Mouse (Mus musculus) kidney, postnatal 36 days (tissue): Measurements from ENCODE around the gene Gabrr1.
A peak's percentile ranks its signal among the peaks of the same experiment; 100 is the strongest.
"Not testable (repeated sequence)": the region's sequence is repeated elsewhere in the genome, so short reads cannot be mapped to it uniquely, and the experiment has no call there.

Source experiments
- DNase-seq, 2 experiments: peaks; one replicate each; pipeline ENCODE4 v3.0.0; 2021 to 2022; ENCODE audit warnings: mixed read lengths in 2 of 2

Gabrr1 gene

DNA sequence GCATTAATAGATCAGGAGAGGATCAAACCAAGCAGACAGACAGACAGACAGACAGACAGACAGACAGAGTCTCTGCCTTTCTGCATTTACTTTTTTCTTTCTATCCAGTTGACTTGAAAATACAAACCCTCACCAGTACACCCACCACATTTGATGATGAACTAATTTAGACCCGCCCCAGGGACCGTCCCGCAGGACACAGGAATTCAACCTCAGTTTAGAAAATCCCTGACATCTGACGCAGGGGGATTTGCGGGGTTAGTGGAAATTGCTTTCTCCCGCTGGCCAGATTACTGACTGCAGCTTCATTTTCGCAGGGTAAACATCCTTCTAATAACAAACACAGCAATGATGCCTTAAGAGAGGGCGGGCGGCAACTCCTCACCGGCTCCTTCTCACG lies at the start of gene Gabrr1:
TSS of gene Gabrr1 (plus strand) at position 301 of the 400 bp plus-strand sequence.
- DNase-seq: no peak

DNA sequence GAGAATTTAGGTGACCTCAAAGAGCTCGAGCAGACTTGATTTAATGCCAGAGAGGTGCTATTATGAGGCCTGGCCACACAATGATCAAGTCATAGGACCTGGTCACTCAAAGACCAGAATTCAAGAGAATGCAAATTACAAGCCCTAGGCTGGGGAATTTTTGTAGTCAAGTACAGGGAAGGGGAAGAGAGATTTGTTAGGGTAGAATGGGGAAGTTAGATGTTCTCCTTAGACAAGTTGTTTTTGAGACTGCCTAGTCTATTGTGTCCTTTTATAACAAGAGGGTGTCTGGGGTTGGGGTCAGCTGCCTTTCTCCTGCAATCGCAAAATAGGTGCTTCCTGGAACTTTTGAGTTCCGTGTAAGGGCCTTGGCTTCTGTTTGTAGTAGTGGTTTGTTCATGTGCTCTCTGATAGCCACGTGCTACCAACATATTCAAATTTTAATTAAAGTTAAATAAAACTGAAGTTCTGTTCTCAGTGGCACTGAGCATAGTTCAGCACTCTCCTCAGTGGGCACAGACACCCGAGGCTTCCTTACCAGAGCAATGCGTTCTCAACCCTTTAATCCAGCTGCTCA lies 33.1 kb upstream of the Gabrr1 start:
- DNase-seq: no peak

DNA sequence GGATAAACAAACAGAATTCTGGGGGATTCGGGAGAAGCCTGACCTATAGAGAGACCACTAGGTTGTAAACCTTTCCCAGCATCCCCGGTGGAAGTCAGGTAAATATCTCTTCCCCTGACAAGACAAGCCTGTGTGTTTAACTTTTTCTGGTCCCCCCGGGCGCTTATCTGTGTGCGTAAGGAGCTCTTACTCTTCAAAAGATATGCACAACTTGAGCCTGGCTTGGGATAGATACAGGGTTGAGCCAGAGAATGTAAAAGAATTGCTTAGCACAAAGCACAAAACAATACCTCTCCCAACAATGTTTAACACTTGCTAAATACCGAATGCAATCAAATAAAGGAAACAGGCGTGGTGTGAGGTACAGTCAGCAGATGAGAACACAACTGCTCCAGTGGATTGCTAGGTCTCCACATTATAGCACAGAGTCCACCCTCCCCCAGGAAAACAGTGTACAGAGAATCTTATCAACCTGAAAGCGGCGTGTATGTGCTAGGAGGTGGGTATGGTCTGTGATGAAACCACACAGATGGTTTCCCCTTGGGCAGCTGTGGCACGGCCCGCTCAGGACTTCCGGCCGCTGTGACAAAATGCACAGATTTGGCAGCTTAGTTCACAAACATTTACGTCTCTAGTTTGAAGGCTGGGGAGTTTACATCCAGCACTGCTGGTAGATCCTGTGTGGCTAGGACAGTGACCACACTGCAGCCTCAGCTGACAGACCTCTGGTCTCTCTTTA lies 22.4 kb upstream of the Gabrr1 start:
- no peak for DNase-seq

- DNase-seq: no peak
Observed at GRCm38 (mm10) chr4:33110845-33111244, 21.5 kb upstream of the Gabrr1 start.

DNA sequence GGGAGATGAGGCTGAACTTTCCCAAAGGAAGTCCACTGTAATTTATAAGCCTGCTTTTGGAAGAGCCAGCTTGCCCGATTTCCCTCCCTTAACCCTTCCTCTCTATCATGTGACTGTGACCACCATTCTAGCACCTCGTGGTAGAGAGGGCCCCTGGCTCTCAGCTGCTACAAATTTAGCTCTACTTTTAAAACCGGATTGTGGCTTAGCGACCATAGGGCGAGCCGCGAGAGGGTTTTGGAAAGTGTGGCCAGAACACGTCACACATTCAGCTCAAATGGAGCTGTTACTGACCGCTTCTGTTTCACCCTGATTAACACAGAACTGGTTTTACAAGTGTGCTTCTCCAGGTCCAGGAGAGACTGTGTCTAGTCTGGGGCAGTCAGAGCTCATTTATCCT lies 21.0 kb upstream of the Gabrr1 start:
- no peak for DNase-seq

GRCm38 (mm10) chr4:33112866-33113265 lies 19.5 kb upstream of the Gabrr1 start:
- DNase-seq: not testable (repeated sequence)

- peak; percentile 75 to 88 for DNase-seq
Observed at GRCm38 (mm10) chr4:33119118-33119517, 13.2 kb upstream of the Gabrr1 start.

DNA sequence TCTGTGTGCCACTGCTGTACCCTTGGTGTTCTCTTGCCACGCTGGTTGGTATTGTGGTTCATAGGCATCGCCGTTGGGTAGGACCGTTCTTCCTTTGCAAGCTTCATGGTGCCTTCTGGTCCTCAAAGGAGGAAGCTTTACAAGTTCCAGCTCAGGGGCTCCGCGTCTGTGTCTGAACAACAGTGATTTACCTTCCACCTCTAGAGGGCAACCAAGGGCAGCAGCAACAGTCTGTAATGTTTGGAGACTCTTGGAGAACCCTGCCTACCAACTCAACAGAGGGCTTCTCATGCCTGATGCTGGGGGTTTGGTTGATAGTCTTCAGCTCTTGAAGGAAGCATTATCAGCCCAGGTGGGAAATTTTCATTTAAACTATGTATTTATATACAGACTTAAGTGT lies 7.8 kb upstream of the Gabrr1 start:
- peak; percentile 56 to 72 for DNase-seq

DNA sequence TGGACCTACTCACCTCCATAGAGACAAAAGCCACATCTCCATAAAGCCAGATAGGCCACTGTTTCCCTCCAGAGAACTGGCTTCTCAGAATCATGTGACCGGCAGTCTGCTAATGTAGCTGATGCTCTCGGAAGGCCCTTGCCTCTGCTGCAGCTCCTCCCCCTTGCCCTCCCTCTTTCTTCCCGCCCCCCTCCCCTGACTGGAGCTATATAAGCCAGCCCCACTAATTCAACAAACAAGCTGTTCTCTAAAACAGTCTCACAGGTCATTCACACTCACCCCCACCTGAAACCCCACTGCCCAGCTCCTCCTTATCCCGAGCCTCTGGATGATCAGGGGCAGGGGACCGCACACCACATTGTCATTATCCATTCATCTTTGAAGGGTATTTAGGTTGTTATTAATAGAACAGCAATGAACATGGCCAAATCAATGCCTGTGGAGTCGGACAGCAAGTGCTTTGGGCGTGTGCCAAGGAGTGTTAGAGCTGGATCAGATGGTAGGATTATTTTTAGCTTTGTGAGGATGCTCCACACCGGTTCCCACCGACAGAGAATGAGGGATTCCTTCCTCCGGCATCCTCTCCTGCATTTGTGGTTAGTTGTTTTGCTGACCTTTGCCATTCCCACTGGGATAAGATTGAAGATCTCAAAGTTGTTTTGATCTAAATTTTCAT lies 6.8 kb upstream of the Gabrr1 start:
- DNase-seq: no peak

GRCm38 (mm10) chr4:33146679-33147291 lies 14.5 kb downstream of the Gabrr1 start:
- no peak for DNase-seq

DNA sequence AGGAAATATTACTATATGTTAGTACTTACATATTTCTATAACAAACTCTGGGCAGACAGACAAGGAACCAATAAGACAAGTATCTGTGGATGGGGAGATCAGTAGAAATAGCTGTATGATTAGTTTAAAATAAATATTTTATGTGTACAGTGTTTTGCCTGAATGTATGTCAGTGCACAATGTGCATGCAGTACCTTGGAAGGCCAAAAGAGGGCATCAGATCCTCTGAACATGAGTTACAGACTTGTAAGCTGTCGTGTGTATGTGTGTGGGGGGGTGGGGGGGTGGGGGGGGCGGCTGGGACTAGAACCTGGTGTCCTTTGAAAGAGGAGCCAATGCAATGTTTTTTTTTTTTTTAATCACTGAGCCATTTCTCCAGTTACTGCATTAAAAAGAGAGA lies 15.5 kb downstream of the Gabrr1 start:
- peak; percentile 41 to 81 for DNase-seq

DNA sequence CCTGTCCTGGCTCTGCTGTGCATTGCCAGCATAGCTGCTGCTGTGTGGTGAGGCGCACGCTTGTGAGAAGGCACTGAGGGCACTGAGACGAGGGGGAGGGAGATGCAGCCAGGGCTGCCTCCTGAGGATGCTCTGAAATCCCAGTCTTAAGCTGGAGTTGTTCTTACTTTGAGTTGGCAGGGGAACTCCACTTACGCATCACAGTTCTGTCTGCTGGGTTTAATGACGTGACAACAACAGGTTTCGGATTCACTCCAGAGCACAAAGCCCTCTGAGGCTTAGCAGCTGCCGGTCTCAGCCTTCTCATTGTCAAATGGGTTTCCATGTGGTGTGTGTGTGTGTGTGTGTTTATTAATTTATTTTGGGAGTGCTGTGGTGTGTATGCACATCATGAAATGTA lies 16.8 kb downstream of the Gabrr1 start:
- DNase-seq: no peak

DNA sequence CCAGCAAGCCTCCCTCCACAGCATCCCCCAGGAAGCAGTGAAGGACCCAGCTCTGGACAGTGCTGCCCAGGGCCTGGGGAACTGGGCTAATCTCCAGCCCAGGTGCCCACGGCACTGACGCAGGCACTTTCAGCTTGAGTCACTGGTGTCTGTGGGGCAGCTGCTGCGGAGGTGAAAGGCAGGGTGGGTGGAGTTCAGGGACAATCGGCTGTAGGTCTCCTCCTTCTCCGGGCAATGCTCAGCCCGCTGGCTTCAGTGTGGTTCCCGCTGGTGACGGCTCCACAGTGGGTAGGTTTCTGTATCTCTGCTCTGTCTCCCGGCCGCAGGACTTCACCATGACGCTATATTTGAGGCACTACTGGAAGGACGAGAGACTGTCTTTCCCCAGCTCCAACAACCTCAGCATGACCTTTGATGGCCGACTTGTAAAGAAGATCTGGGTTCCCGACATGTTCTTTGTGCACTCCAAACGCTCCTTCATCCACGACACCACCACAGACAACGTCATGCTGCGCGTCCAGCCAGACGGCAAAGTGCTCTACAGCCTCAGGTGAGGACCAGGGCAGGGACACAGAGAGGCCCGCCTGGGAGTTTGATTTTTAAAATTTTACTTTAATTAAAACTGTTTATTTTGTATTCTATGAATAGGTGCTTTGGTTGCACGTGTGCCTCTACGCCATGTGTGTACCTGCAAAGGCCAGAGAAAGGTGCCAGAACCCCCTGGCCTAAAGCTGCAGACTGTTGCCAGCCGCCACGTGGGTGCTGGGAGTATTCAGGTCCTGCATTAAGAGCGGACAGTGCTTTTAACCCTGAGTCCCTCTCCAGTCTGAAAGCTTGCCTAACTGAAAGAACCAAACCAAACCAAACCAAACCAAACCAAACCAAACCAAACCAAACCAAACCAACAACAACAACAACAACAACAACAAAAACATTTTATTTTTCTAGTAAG lies 20.0 kb downstream of the Gabrr1 start:
- no peak for DNase-seq

GRCm38 (mm10) chr4:33183477-33183876 lies 51.2 kb downstream of the Gabrr1 start:
- no peak for DNase-seq

GRCm38 (mm10) chr4:33188164-33188563 lies 55.8 kb downstream of the Gabrr1 start:
- DNase-seq: peak; percentile 59 to 68

GRCm38 (mm10) chr4:33188781-33189734 lies 56.7 kb downstream of the Gabrr1 start:
- peak; percentile 93 to 95 for DNase-seq

DNA sequence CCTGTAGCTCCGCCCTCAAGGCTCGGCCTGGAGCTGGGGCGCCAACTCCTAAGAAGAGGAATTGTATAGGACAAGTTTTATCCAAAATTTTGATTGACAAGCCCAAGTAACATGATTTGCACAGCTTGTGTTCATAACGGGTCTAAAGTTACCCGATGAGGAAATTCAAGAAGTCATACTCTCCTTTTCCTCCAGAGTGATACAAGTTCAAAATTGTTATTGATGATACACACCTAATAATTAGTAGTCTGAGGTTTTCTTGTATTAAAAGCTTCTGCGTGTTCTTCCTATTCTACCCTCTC lies 57.4 kb downstream of the Gabrr1 start, which contains the start of gene Pm20d2:
TSS of gene Pm20d2 (minus strand) at position 3 of the 302 bp plus-strand sequence.
- DNase-seq: no peak

DNA sequence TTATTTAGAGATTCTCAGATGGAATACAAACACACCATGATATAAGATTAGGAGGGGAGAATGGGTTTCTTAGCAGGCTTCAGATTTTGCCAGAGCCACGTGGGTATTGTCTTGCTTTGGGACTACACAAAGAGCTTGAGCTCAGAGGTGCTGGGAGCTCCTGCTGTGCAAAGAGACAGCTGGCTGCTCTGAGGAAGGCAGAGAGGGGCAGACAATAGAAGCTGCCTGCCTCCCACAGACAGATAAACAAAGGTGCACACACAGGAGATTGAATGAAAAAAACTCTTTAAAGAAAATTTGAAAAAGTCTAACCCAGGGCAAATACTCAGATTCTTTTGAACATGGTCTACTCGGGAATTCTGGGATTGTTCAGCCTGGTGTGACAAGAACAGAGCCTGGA lies 65.8 kb downstream of the Gabrr1 start:
- DNase-seq: no peak

- peak; percentile 59 to 83 for DNase-seq
Observed at GRCm38 (mm10) chr4:33204682-33205081, 72.4 kb downstream of the Gabrr1 start.

GRCm38 (mm10) chr4:33207551-33207950 lies 75.2 kb downstream of the Gabrr1 start:
- no peak for DNase-seq
